ENCODE assay signal across 11 mouse cellular contexts in genomic region chr2:166728261-166728680, GRCm38 (mm10). TPM values are rescaled to one million over a fixed set of nuclear protein-coding genes. Genes with fewer than 3 reads are reported as not detected.
A peak's percentile ranks its signal among the peaks of the same experiment; 100 is the strongest.
DNase-seq lines count a peak whose midpoint lies in the region; ATAC-seq lines count a peak whose summit lies in the region.
"Had no signal": no experiment of that assay in that cellular context is flagged by ENCODE, and none has a peak within 500 bp of the region (broad histone marks: within the 10 kb centered on the region; RNA-seq: fewer than 3 reads in every experiment).

No protein-coding gene starts in this region.

- H3K4me2 ChIP-seq in heart, embryonic 13.5 days = peak overlapping the region; percentile 28; the same call in 1 of the 2 replicates
- no peak overlapping the region for H3K4me2 ChIP-seq in intestine, embryonic 14.5 days (ENCODE audit: low read length)
- H3K4me2 ChIP-seq: embryonic facial prominence, embryonic 15.5 days; lung, embryonic 14.5 days had no signal

- H3K4me3 ChIP-seq in heart, embryonic 13.5 days = no peak overlapping the region
- H3K4me3 ChIP-seq in intestine, embryonic 14.5 days (ENCODE audit: low read depth, low read length) = no peak overlapping the region
- H3K4me3 ChIP-seq: embryonic facial prominence, embryonic 15.5 days had no signal

- H3K36me3 ChIP-seq in heart, embryonic 13.5 days = no peaks in the 10 kb centered on the region
- no peaks in the 10 kb centered on the region for H3K36me3 ChIP-seq in intestine, embryonic 14.5 days (ENCODE audit: control insufficient read depth, insufficient read depth, low read length)
- H3K36me3 ChIP-seq: embryonic facial prominence, embryonic 15.5 days had no signal

- ATAC-seq in heart, embryonic 13.5 days (ENCODE audit: extremely low read depth, insufficient number of reproducible peaks, low FRiP score, low TSS enrichment) = no peak
- 0 out of 2 replicates have a peak, but pooled peaks have one; percentile 12 for ATAC-seq in intestine, embryonic 14.5 days (replicated peaks; ENCODE audit: low FRiP score, low TSS enrichment, low read depth)
- no peak for ATAC-seq in cerebellum, adult (ENCODE audit: insufficient number of reproducible peaks, low FRiP score, low TSS enrichment)
- ATAC-seq in activated CD4-positive, CD25-positive, alpha-beta regulatory T cell, adult 4 months = no peak

- no peaks in the 10 kb centered on the region for H3K9me3 ChIP-seq in heart, embryonic 13.5 days
- no peaks in the 10 kb centered on the region for H3K9me3 ChIP-seq in intestine, embryonic 14.5 days (ENCODE audit: control insufficient read depth, low read length)
- H3K9me3 ChIP-seq: embryonic facial prominence, embryonic 15.5 days had no signal

- no peak for DNase-seq in heart, adult 11 months
- peak; percentile 23 for DNase-seq in retina, adult 2 months (ENCODE audit: low read depth, low spot score)
- DNase-seq in retina, embryonic 14.5 days (ENCODE audit: low spot score) = no peak
- no peak for DNase-seq in intestine, embryonic 14.5 days (ENCODE audit: low spot score)
- DNase-seq in yolk sac, embryonic 10.5 days (ENCODE audit: low spot score) = peak; percentile 79
- DNase-seq: gastrocnemius, postnatal 36 days had no signal

- 0 out of 2 replicates have a peak overlapping the region, but pooled peaks have one; percentile 10 for H3K9ac ChIP-seq in heart, embryonic 13.5 days
- no peak overlapping the region for H3K9ac ChIP-seq in intestine, embryonic 14.5 days (ENCODE audit: low read length)
- H3K9ac ChIP-seq: embryonic facial prominence, embryonic 15.5 days; lung, embryonic 14.5 days had no signal

- peaks cover under 1% of the 10 kb centered on the region; the same call in 1 of the 2 replicates for H3K27me3 ChIP-seq in heart, embryonic 13.5 days (replicated peaks)
- no peaks in the 10 kb centered on the region for H3K27me3 ChIP-seq in intestine, embryonic 14.5 days (replicated peaks; ENCODE audit: control insufficient read depth, insufficient read depth, low read length)
- H3K27me3 ChIP-seq: embryonic facial prominence, embryonic 15.5 days had no signal

- H3K27ac ChIP-seq in heart, embryonic 13.5 days (replicated peaks) = no peak overlapping the region
- H3K27ac ChIP-seq in intestine, embryonic 14.5 days (ENCODE audit: low read depth) = no peak overlapping the region; the same call in 1 of the 2 replicates
- H3K27ac ChIP-seq: embryonic facial prominence, embryonic 15.5 days had no signal

- WGBS in heart, embryonic 13.5 days = 52% methylated on average over 3 of the region's 3 CpGs
- 51% methylated on average over 3 of the region's 3 CpGs for WGBS in intestine, embryonic 14.5 days

- H3K4me1 ChIP-seq in heart, embryonic 13.5 days = peaks cover 21% of the 10 kb centered on the region
- H3K4me1 ChIP-seq in intestine, embryonic 14.5 days (replicated peaks; ENCODE audit: control insufficient read depth, insufficient read depth, low read length) = peaks cover 10% of the 10 kb centered on the region; the same call in 1 of the 2 replicates

RNA-seq across cellular contexts. Expression of gene Prex1, which starts 14.6 kb away (rescaled TPM):
- polyA plus RNA-seq in heart, embryonic 13.5 days (2015; fragmentation: Nextera tagmentation; extraction: Ambion mirVana) = 8.3 and 8.7 TPM in 2 replicates
- 11.3 and 13.6 TPM in 2 replicates for polyA plus RNA-seq in intestine, embryonic 14.5 days (2014; fragmentation: Nextera tagmentation; extraction: Ambion mirVana)
- polyA plus RNA-seq in activated CD4-positive, CD25-positive, alpha-beta regulatory T cell, adult 4 months (2017; shearing (Covaris generic)) = 10 to 100 TPM; 34.5 to 45.2 TPM

Comparison
In these comparisons a context has a peak if more than half of its experiments do, and no peak if none do; other contexts are left out.
1. DNase-seq: peak in retina, adult 2 months (single experiment) and yolk sac, embryonic 10.5 days (single experiment); none in heart, adult 11 months (single experiment), retina, embryonic 14.5 days (single experiment) and intestine, embryonic 14.5 days (single experiment).